Mouse (Mus musculus): ENCODE measurements around the gene Traip.

Gene Traip

GRCm38 (mm10) chr9:107949922-107950235 is at the start of gene Traip:
Traip (plus strand) TSS chr9:107950136.
- no peak for DNase-seq

- DNase-seq: peak; percentile 67
Measured at GRCm38 (mm10) chr9:107900840-107901626, 48.9 kb upstream of the Traip start.

- DNase-seq: no peak
Measured at GRCm38 (mm10) chr9:107901627-107901914, 48.4 kb upstream of the Traip start.

GRCm38 (mm10) chr9:107904726-107905125 is 45.2 kb upstream of the Traip start:
- peak; percentile 94 for DNase-seq

GRCm38 (mm10) chr9:107906252-107906966 is 43.5 kb upstream of the Traip start, which contains the start of gene Mst1r:
Mst1r (plus strand) TSS chr9:107906873.
- DNase-seq: peak; percentile 90

- DNase-seq: no peak
Measured at GRCm38 (mm10) chr9:107906967-107907800, 42.8 kb upstream of the Traip start.

GRCm38 (mm10) chr9:107907801-107908120 is 42.2 kb upstream of the Traip start:
- DNase-seq: peak; percentile 21

GRCm38 (mm10) chr9:107908410-107909158 is 41.4 kb upstream of the Traip start:
- peak; percentile 51 for DNase-seq

- no peak for DNase-seq
Measured at GRCm38 (mm10) chr9:107910025-107910769, 39.7 kb upstream of the Traip start.

GRCm38 (mm10) chr9:107914764-107915420 is 35.0 kb upstream of the Traip start:
- DNase-seq: no peak

GRCm38 (mm10) chr9:107917895-107918608 is 31.9 kb upstream of the Traip start:
- DNase-seq: no peak

GRCm38 (mm10) chr9:107918884-107919283 is 31.1 kb upstream of the Traip start:
- no peak for DNase-seq

GRCm38 (mm10) chr9:107919441-107919840 is 30.5 kb upstream of the Traip start:
- no peak for DNase-seq

GRCm38 (mm10) chr9:107923021-107923420 is 26.9 kb upstream of the Traip start:
- peak; percentile 62 for DNase-seq

- DNase-seq: peak; percentile 60
Measured at GRCm38 (mm10) chr9:107923956-107924355, 26.0 kb upstream of the Traip start.

- DNase-seq: no peak
Measured at GRCm38 (mm10) chr9:107925251-107925650, 24.7 kb upstream of the Traip start.

- no peak for DNase-seq
Measured at GRCm38 (mm10) chr9:107926920-107927420, 23.0 kb upstream of the Traip start.

GRCm38 (mm10) chr9:107927749-107928148 is 22.2 kb upstream of the Traip start:
- DNase-seq: no peak

- DNase-seq: no peak
Measured at GRCm38 (mm10) chr9:107928169-107928568, 21.8 kb upstream of the Traip start, which contains the start of gene Actl11. Actl11 (plus strand) TSS chr9:107928469.

GRCm38 (mm10) chr9:107932221-107932620 is 17.7 kb upstream of the Traip start:
- no peak for DNase-seq

- DNase-seq: no peak
Measured at GRCm38 (mm10) chr9:107934146-107934545, 15.8 kb upstream of the Traip start.

Measured in lung, postnatal 10 days (tissue).